Mouse (Mus musculus): ENCODE results near the gene Olfr323. TPM values are rescaled to one million over a fixed set of nuclear protein-coding genes. Genes with fewer than 3 reads are reported as not detected.

The Olfr323 gene
- polyA plus RNA-seq (2016; fragmentation: Nextera tagmentation; extraction: Ambion mirVana), result not detected in 2 replicates

- Histone ChIP-seq H3K4me3 (replicated peaks) (no peak within 1 kb of the TSS), H3K27me3 (0 out of 2 replicates have a peak, but pooled peaks cover 3% of the 10 kb centered on the region), H3K36me3 (no peaks in the 10 kb centered on the region), H3K4me1 (replicated peaks) (no peaks in the 10 kb centered on the region), H3K9ac (replicated peaks) (no peak within 1 kb of the TSS), H3K27ac (no peak within 1 kb of the TSS), H3K4me2 (no peak within 1 kb of the TSS), H3K9me3 (no peaks in the 10 kb centered on the region)
- no peak for ATAC-seq (ENCODE audit: insufficient number of reproducible peaks, insufficient read depth, low FRiP score, low TSS enrichment, low read depth)
- WGBS, result 75% methylated on average over 5 of the region's 5 CpGs
Measured at GRCm38 (mm10) chr11:58630401-58630800, at the start of gene Olfr323. Gene Olfr323, minus strand, starts transcription at chr11:58630501.

DNA sequence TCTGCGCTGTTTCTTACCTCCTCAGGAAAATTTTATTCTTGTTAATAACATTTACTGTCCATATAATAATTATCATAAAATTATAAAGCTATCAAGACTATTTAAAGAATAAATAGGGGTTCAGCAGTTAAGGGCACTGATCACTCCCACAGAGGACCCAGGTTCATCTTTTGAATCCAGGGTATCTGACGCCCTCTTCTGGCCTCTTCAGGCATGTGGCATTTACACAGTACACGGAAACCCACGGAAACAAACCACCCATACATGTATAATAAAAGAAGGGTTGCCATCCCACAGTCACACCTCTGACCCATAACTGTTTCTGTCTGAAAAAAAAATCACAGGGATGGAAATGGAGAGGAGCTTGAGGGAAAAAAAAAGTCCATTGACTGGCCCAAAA, 41.5 kb upstream of the Olfr323 start:
- ATAC-seq (ENCODE audit: insufficient number of reproducible peaks, insufficient read depth, low FRiP score, low TSS enrichment, low read depth), result no peak
- no peak overlapping the region for H3K27ac ChIP-seq
- H3K4me2 ChIP-seq, result no peak overlapping the region
- no peaks in the 10 kb centered on the region for H3K27me3 ChIP-seq
- H3K9me3 ChIP-seq, result no peaks in the 10 kb centered on the region
- H3K4me3 ChIP-seq (replicated peaks), result no peak overlapping the region
- no peaks in the 10 kb centered on the region for H3K4me1 ChIP-seq (replicated peaks)
- WGBS, result 60% methylated on average over 4 of the region's 4 CpGs
- H3K36me3 ChIP-seq, result no peaks in the 10 kb centered on the region
- H3K9ac ChIP-seq (replicated peaks), result no peak overlapping the region

DNA sequence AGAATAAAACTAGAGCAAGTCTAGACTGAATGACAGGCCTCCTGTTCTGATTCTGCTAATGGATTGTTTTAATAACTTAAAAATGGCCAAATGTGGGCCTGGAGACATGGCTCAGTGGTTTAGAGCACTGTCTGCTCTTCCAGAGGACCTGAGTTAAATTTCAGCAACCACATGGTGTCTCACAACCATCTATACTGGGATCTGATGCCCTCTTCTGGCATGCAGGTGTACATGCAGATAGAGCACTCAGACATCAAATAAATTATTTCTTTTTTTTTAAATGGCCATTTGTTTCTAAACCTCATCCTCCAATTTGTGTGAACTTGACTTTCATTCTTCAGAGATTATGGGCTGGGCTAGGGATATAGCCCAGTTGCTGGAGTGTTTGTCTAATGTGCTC, 39.0 kb upstream of the Olfr323 start:
- Histone ChIP-seq H3K4me3 (replicated peaks) (no peak overlapping the region), H3K36me3 (no peaks in the 10 kb centered on the region), H3K4me1 (replicated peaks) (no peaks in the 10 kb centered on the region), H3K27ac (no peak overlapping the region), H3K4me2 (no peak overlapping the region), H3K27me3 (no peaks in the 10 kb centered on the region), H3K9me3 (no peaks in the 10 kb centered on the region), H3K9ac (replicated peaks) (no peak overlapping the region)
- no peak for ATAC-seq (ENCODE audit: insufficient number of reproducible peaks, insufficient read depth, low FRiP score, low TSS enrichment, low read depth)

DNA sequence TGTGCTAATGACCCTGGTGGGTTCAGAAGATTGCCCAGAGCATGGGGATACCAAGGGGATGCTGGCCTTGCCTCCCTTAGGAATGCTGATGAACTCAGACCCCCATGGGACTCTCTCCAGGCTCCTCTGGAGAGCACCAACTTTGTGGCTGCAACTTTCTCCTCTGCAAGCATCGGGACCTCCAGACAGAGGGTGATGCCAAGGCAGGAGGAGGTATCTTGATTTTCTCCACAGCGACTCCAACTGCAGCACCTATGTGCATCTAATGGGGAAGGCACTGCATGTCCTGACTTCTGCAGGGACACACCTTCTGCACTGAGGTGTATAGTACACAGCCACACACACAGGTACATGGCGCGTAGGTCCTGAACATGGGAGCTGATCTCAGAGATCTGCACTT, 28.3 kb upstream of the Olfr323 start, which contains the start of gene Olfr322:
TSS of gene Olfr322 (plus strand) at position 187 of the 400 bp plus-strand sequence.
- Histone ChIP-seq H3K9me3 (no peaks in the 10 kb centered on the region), H3K4me2 (no peak within 1 kb of the TSS), H3K27ac (no peak within 1 kb of the TSS), H3K4me3 (replicated peaks) (no peak within 1 kb of the TSS), H3K36me3 (no peaks in the 10 kb centered on the region), H3K27me3 (no peaks in the 10 kb centered on the region), H3K9ac (replicated peaks) (no peak within 1 kb of the TSS), H3K4me1 (replicated peaks) (no peaks in the 10 kb centered on the region)
- WGBS, result 79% methylated on average over 4 of the region's 4 CpGs
- no peak for ATAC-seq (ENCODE audit: insufficient number of reproducible peaks, insufficient read depth, low FRiP score, low TSS enrichment, low read depth)

- H3K4me2 ChIP-seq, result no peak overlapping the region
- no peak overlapping the region for H3K9ac ChIP-seq (replicated peaks)
- H3K27me3 ChIP-seq, result no peaks in the 10 kb centered on the region
- no peak for ATAC-seq (ENCODE audit: insufficient number of reproducible peaks, insufficient read depth, low FRiP score, low TSS enrichment, low read depth)
- H3K4me3 ChIP-seq (replicated peaks), result no peak overlapping the region
- no peaks in the 10 kb centered on the region for H3K36me3 ChIP-seq
- H3K4me1 ChIP-seq (replicated peaks), result no peaks in the 10 kb centered on the region
- WGBS, result 92% methylated on average over 3 of the region's 3 CpGs
- H3K9me3 ChIP-seq, result no peaks in the 10 kb centered on the region
- H3K27ac ChIP-seq, result no peak overlapping the region
Measured at GRCm38 (mm10) chr11:58655151-58655550, 24.9 kb upstream of the Olfr323 start.

DNA sequence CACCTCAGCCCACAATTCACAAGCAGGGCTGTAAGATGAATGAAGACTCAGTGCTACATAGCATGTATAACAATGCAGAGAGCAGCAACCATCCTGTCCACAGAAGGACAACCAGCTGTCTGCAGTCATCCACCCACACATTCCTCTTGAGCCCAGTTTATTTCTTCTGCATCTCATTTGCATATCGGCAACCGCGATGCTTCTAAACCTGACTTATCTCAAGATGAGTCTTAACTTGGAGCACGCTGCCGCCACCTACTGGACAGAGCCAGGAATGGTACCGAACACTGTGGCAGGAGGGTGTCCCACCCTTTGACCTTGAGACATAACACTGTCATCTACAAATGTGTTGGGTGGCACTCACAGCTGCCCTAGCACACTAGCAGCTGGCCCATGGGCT, 13.0 kb upstream of the Olfr323 start:
- no peak overlapping the region for H3K27ac ChIP-seq
- ATAC-seq (ENCODE audit: insufficient number of reproducible peaks, insufficient read depth, low FRiP score, low TSS enrichment, low read depth), result no peak
- H3K9ac ChIP-seq (replicated peaks), result no peak overlapping the region
- H3K4me1 ChIP-seq (replicated peaks), result peaks cover 11% of the 10 kb centered on the region
- no peak overlapping the region for H3K4me3 ChIP-seq (replicated peaks)
- no peaks in the 10 kb centered on the region for H3K9me3 ChIP-seq
- H3K36me3 ChIP-seq, result no peaks in the 10 kb centered on the region
- H3K27me3 ChIP-seq, result peaks cover 39% of the 10 kb centered on the region
- WGBS, result 35% methylated on average over 6 of the region's 6 CpGs
- H3K4me2 ChIP-seq, result no peak overlapping the region

- no peak overlapping the region for H3K4me2 ChIP-seq
- WGBS, result 83% methylated on average over 13 of the region's 13 CpGs
- H3K27ac ChIP-seq, result no peak overlapping the region
- no peak overlapping the region for H3K9ac ChIP-seq (replicated peaks)
- H3K4me3 ChIP-seq (replicated peaks), result no peak overlapping the region
- peak; percentile 63; the same call in 1 of the 2 replicates for ATAC-seq (ENCODE audit: insufficient number of reproducible peaks, insufficient read depth, low FRiP score, low TSS enrichment, low read depth)
- no peaks in the 10 kb centered on the region for H3K36me3 ChIP-seq
- no peaks in the 10 kb centered on the region for H3K9me3 ChIP-seq
- H3K27me3 ChIP-seq, result peaks cover 44% of the 10 kb centered on the region
- peaks cover 11% of the 10 kb centered on the region for H3K4me1 ChIP-seq (replicated peaks)
Measured at GRCm38 (mm10) chr11:58641638-58642358, 11.5 kb upstream of the Olfr323 start.

GRCm38 (mm10) chr11:58641057-58641456, 10.8 kb upstream of the Olfr323 start:
- Histone ChIP-seq H3K36me3 (no peaks in the 10 kb centered on the region), H3K9me3 (no peaks in the 10 kb centered on the region), H3K4me1 (replicated peaks) (peaks cover 11% of the 10 kb centered on the region), H3K9ac (replicated peaks) (0 out of 2 replicates have a peak overlapping the region, but pooled peaks have one; percentile 48), H3K4me3 (replicated peaks) (peak overlapping the region; percentile 42), H3K27me3 (peaks cover 44% of the 10 kb centered on the region), H3K4me2 (peak overlapping the region; percentile 84), H3K27ac (no peak overlapping the region)
- no peak for ATAC-seq (ENCODE audit: insufficient number of reproducible peaks, insufficient read depth, low FRiP score, low TSS enrichment, low read depth)
- 26% methylated on average over 14 of the region's 14 CpGs for WGBS

GRCm38 (mm10) chr11:58640272-58640867, 10.1 kb upstream of the Olfr323 start, which contains the start of gene Trim58:
Gene Trim58, plus strand, starts transcription at chr11:58640465.
- H3K9me3 ChIP-seq, result no peaks in the 10 kb centered on the region
- peaks cover 11% of the 10 kb centered on the region for H3K4me1 ChIP-seq (replicated peaks)
- H3K4me2 ChIP-seq, result peak within 1 kb of the TSS; percentile 84
- peak within 1 kb of the TSS; percentile 42 for H3K4me3 ChIP-seq (replicated peaks)
- peaks cover 41% of the 10 kb centered on the region for H3K27me3 ChIP-seq
- no peak within 1 kb of the TSS for H3K27ac ChIP-seq
- 5% methylated on average over 34 of the region's 34 CpGs for WGBS
- peak; percentile 66; the same call in 1 of the 2 replicates for ATAC-seq (ENCODE audit: insufficient number of reproducible peaks, insufficient read depth, low FRiP score, low TSS enrichment, low read depth)
- H3K36me3 ChIP-seq, result no peaks in the 10 kb centered on the region
- H3K9ac ChIP-seq (replicated peaks), result peak within 1 kb of the TSS; percentile 48; the same call in 1 of the 2 replicates

- H3K9ac ChIP-seq (replicated peaks), result no peak overlapping the region
Measured at GRCm38 (mm10) chr11:58638176-58638701, 7.9 kb upstream of the Olfr323 start.

GRCm38 (mm10) chr11:58636376-58636977, 6.2 kb upstream of the Olfr323 start:
- H3K4me2 ChIP-seq, result no peak overlapping the region
- ATAC-seq (ENCODE audit: insufficient number of reproducible peaks, insufficient read depth, low FRiP score, low TSS enrichment, low read depth), result no peak
- H3K27ac ChIP-seq, result no peak overlapping the region
- H3K4me1 ChIP-seq (replicated peaks), result peaks cover 11% of the 10 kb centered on the region
- H3K27me3 ChIP-seq, result peaks cover 37% of the 10 kb centered on the region
- H3K9me3 ChIP-seq, result no peaks in the 10 kb centered on the region
- no peak overlapping the region for H3K9ac ChIP-seq (replicated peaks)
- H3K4me3 ChIP-seq (replicated peaks), result no peak overlapping the region
- 20% methylated on average over 4 of the region's 4 CpGs for WGBS
- H3K36me3 ChIP-seq, result no peaks in the 10 kb centered on the region

More at GRCm38 (mm10) chr11:58638176-58638701, 7.9 kb upstream of the Olfr323 start:
- Histone ChIP-seq H3K36me3 (no peaks in the 10 kb centered on the region), H3K27me3 (peaks cover 44% of the 10 kb centered on the region), H3K9me3 (no peaks in the 10 kb centered on the region), H3K4me2 (no peak overlapping the region), H3K4me3 (replicated peaks) (no peak overlapping the region), H3K4me1 (replicated peaks) (peaks cover 11% of the 10 kb centered on the region), H3K27ac (no peak overlapping the region)
- WGBS, result 34% methylated on average over 7 of the region's 7 CpGs
- no peak for ATAC-seq (ENCODE audit: insufficient number of reproducible peaks, insufficient read depth, low FRiP score, low TSS enrichment, low read depth)

Measured in limb, embryonic 12.5 days (tissue).